Mouse (Mus musculus): ENCODE measurements around the gene Gpam.

- TF ChIP-seq CTCF (IDR thresholded peaks at IDR 0.05; ENCODE audit: low read depth) (no peak), EP300 (IDR thresholded peaks at IDR 0.05; ENCODE audit: low read depth) (no peak)
Measured at GRCm38 (mm10) chr19:55158606-55159005, 31.6 kb upstream of the Gpam start.

Measured in liver, postnatal 0 days (tissue).